Mouse (Mus musculus) erythroblast, embryonic 14.5 days (primary cell): ENCODE results near the gene Olfr692. TPM values are rescaled to one million over a fixed set of nuclear protein-coding genes. Genes with fewer than 3 reads are reported as not detected.

Source experiments
- H3K27me3 ChIP-seq: 2 replicates; pipeline ENCODE4 v1.6.1; 2012; ENCODE audit warnings: inconsistent platforms; ENCODE audit not compliant: control insufficient read depth
- H3K36me3 ChIP-seq: 2 replicates; pipeline ENCODE4 v1.6.1; 2012; ENCODE audit warnings: mild to moderate bottlenecking, inconsistent platforms; ENCODE audit not compliant: control insufficient read depth
- H3K4me1 ChIP-seq: 2 replicates; pipeline ENCODE4 v1.6.1; 2012; ENCODE audit warnings: inconsistent platforms; ENCODE audit not compliant: control insufficient read depth
- H3K4me3 ChIP-seq: replicated peaks from 2 replicates; pipeline ENCODE3; 2012; ENCODE audit warnings: moderate library complexity, mild to moderate bottlenecking, inconsistent platforms
- H3K9me3 ChIP-seq: 2 replicates; pipeline ENCODE4 v1.6.1; 2012; ENCODE audit warnings: low read length, inconsistent platforms, mixed read lengths; ENCODE audit not compliant: control insufficient read depth
- GATA1 ChIP-seq: IDR thresholded peaks from 2 replicates; pipeline ENCODE4 v1.6.1; 2012; ENCODE audit warnings: low read length, inconsistent platforms, mixed read lengths
- TAL1 ChIP-seq: IDR thresholded peaks from 3 replicates; pipeline ENCODE4 v1.6.1; 2012; ENCODE audit warnings: low read length, inconsistent platforms, mixed read lengths
- polyA plus RNA-seq: library from polyadenylated mRNA; stranded (reverse); fragments of >175 nt; gene quantifications from 2 replicates; pipeline ENCODE4 v1.2.3, GENCODE M21; 2012

Gene Olfr692
- polyA plus RNA-seq, 1 experiment: not detected

DNA sequence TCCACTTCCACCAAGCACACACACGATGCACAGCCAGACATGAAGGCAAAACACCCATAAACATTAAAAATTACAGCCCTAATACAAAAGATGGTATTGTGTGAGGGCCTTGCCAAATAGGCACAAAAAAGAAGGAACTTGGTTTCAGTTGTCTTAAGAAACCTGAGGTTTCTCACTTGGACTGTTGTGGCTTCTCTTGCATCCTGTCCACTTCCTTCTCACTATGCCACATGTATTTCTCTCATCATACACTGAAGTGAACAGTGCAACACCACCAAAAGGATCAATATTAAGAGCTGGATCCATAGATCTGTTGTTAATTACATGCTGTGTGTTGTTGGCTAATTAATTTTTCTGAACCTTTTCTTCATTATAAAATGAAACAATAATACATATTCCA lies 4.9 kb downstream of the Olfr692 start:
- no peak overlapping the region for H3K4me3 ChIP-seq
- no peaks in the 10 kb centered on the region for H3K9me3 ChIP-seq
- H3K4me1 ChIP-seq: no peaks in the 10 kb centered on the region; the same call in 1 of the 2 replicates
- H3K36me3 ChIP-seq: peaks cover 13% of the 10 kb centered on the region
- no peak for TF ChIP-seq TAL1
- H3K27me3 ChIP-seq: no peaks in the 10 kb centered on the region

DNA sequence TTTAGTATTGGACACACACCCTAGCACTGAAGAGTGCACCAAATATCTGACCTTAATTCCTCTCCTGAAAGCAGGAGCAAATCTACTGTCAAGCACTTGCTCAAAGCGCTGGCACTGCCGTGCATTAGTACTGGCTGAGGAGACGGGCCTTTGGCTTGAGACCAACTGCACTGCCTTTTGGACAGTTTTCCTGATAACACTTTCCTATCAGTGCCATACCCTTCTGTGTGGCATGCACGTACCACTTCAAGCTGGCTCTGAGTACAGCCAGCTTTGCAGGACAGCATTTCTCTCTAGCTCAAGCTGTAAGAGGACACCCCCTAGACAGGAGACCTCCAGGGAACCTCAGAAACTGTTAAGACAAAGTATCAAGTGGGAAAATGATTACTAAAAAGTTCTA lies 5.5 kb downstream of the Olfr692 start:
- Histone ChIP-seq H3K27me3 (no peaks in the 10 kb centered on the region), H3K36me3 (peaks cover 18% of the 10 kb centered on the region), H3K4me3 (no peak overlapping the region), H3K9me3 (no peaks in the 10 kb centered on the region), H3K4me1 (no peaks in the 10 kb centered on the region; the same call in 1 of the 2 replicates)
- TF ChIP-seq TAL1 (no peak), GATA1 (no peak)

DNA sequence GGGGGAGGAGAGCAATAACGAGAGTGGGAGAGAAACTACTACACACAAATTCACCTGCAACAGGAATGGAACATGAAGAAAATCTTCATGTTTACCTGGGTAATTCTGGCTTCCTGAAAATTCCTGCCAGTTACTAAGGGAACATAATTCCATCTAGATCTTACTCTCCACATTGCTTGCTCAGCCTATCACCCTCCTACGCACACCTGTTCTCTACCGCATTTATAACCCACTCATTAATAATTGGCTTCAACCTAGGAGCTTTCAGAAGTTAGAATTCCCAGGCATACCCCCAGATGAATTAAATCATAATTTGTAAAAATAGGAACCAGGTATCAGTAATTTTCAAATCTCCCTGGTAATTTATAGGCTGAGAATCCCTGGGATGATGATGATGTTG lies 5.9 kb downstream of the Olfr692 start:
- H3K9me3 ChIP-seq: no peaks in the 10 kb centered on the region
- TF ChIP-seq TAL1 (no peak), GATA1 (no peak)
- no peaks in the 10 kb centered on the region for H3K27me3 ChIP-seq
- H3K4me1 ChIP-seq: no peaks in the 10 kb centered on the region; the same call in 1 of the 2 replicates
- H3K36me3 ChIP-seq: peaks cover 23% of the 10 kb centered on the region
- no peak overlapping the region for H3K4me3 ChIP-seq

DNA sequence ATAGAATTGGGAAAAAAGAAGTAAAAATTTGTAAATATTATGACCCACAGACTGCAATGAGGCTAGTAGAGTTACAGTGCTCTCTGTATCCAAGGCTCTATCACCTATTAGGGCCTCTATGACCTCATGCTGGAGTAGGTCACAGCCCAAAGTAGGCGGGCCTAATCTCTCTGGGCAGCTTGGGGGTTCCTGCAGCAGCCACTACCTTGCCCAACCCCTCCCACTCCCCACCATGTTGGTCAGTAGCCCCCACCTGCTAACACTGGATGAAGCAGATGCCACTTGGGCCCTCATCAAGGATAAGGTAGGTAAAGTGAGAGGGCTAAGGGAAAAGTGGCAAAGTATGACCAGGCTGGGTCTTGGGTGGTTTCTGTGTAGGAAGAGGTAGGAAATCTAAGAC lies 6.8 kb downstream of the Olfr692 start, which contains the start of gene Gm5901:
Gm5901 (plus strand) TSS at position 173 of the 400 bp plus-strand sequence.
- Histone ChIP-seq H3K4me1 (no peaks in the 10 kb centered on the region; the same call in 1 of the 2 replicates), H3K9me3 (no peaks in the 10 kb centered on the region), H3K4me3 (no peak within 1 kb of the TSS), H3K36me3 (peaks cover 32% of the 10 kb centered on the region), H3K27me3 (no peaks in the 10 kb centered on the region)
- TF ChIP-seq TAL1 (no peak), GATA1 (no peak)

GRCm38 (mm10) chr7:105380329-105380728 lies 12.3 kb downstream of the Olfr692 start:
- H3K4me3 ChIP-seq: no peak overlapping the region
- H3K9me3 ChIP-seq: no peaks in the 10 kb centered on the region
- H3K36me3 ChIP-seq: peaks cover 80% of the 10 kb centered on the region
- H3K4me1 ChIP-seq: no peaks in the 10 kb centered on the region
- H3K27me3 ChIP-seq: no peaks in the 10 kb centered on the region
- TF ChIP-seq GATA1 (no peak), TAL1 (no peak)

- no peaks in the 10 kb centered on the region for H3K27me3 ChIP-seq
- no peaks in the 10 kb centered on the region for H3K9me3 ChIP-seq
- TF ChIP-seq TAL1 (no peak), GATA1 (no peak)
- peaks cover 77% of the 10 kb centered on the region for H3K36me3 ChIP-seq
- H3K4me1 ChIP-seq: no peaks in the 10 kb centered on the region
- no peak overlapping the region for H3K4me3 ChIP-seq
These were observed 19.7 kb downstream of the Olfr692 start for GRCm38 (mm10) chr7:105387696-105388095.

GRCm38 (mm10) chr7:105390236-105390635 lies 22.2 kb downstream of the Olfr692 start:
- Histone ChIP-seq H3K36me3 (peaks cover 54% of the 10 kb centered on the region), H3K9me3 (no peaks in the 10 kb centered on the region), H3K4me3 (no peak overlapping the region), H3K27me3 (no peaks in the 10 kb centered on the region), H3K4me1 (no peaks in the 10 kb centered on the region)
- TF ChIP-seq GATA1: no peak
- TF ChIP-seq TAL1: no peak

DNA sequence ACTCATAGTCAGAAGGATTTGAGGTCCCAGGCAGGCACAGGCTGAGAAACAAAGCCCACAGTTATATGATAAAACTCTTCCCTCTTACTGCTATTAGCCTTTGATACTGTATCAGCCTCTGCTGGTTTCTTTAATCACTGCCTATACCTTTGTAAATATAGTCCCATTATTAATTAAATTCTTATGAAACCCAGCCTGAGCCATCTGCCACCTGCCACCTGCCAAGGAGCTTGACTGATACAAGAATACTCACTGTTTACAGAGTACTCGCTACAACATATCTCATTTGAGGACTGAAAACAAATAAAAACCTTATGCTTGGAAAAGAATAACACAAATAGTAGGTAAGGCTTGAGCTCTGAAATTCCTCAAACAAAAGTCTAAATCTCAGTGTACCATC lies 26.6 kb downstream of the Olfr692 start:
- H3K4me1 ChIP-seq: peaks cover 15% of the 10 kb centered on the region
- TF ChIP-seq GATA1 (no peak), TAL1 (no peak)

DNA sequence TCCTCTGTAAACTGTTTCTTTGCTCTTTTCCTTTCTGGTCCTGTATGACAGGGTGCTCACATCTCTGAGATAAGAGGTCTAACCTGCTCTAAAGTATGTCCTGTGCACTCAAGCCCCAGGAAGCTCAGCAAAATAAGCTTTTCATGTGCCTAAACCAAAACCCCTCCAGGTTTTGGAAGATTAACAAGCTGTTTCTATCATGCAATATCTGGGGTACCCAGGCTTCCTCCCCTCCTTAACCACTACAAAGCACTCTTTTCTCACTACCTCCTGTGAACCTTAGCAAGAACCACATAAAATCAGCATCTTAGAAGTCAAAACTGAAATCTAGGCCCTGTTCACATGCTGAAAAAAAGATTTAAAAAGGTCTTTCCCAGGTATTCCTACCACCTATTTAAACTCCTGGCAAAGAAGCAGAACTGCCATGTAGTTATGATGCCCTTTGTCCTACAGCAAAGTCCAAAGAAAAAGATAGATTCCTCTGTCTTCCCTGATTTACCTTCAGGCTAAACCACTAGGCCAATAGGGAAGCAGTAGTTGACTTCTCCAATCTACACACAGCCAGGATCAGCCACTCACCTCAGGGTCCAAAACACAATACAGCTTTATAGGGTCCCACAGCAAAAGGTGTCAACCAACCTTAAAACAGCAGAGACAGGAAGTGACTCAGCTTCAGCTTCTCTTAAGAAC lies 27.2 kb downstream of the Olfr692 start:
- H3K9me3 ChIP-seq: no peaks in the 10 kb centered on the region
- peaks cover 18% of the 10 kb centered on the region for H3K4me1 ChIP-seq
- TF ChIP-seq GATA1: no peak
- no peak for TF ChIP-seq TAL1

More for the DNA sequence above, 26.6 kb downstream of the Olfr692 start:
- H3K27me3 ChIP-seq: no peaks in the 10 kb centered on the region
- H3K9me3 ChIP-seq: no peaks in the 10 kb centered on the region
- no peak overlapping the region for H3K4me3 ChIP-seq
- peaks cover 16% of the 10 kb centered on the region for H3K36me3 ChIP-seq

GRCm38 (mm10) chr7:105396126-105396525 lies 28.1 kb downstream of the Olfr692 start:
- Histone ChIP-seq H3K4me1 (peaks cover 26% of the 10 kb centered on the region), H3K4me3 (no peak overlapping the region), H3K27me3 (no peaks in the 10 kb centered on the region), H3K36me3 (peaks cover 8% of the 10 kb centered on the region), H3K9me3 (no peaks in the 10 kb centered on the region)
- TF ChIP-seq GATA1 (no peak), TAL1 (no peak)

More for the DNA sequence above, 27.2 kb downstream of the Olfr692 start:
- H3K36me3 ChIP-seq: peaks cover 9% of the 10 kb centered on the region
- H3K4me3 ChIP-seq: no peak overlapping the region
- no peaks in the 10 kb centered on the region for H3K27me3 ChIP-seq
